Mouse (Mus musculus): Measurements from ENCODE around the gene Ddx39. TPM values are rescaled to one million over a fixed set of nuclear protein-coding genes. Genes with fewer than 3 reads are reported as not detected.

The Ddx39 gene
- 197 TPM for polyA plus RNA-seq (2017; shearing (Covaris generic))

GRCm38 (mm10) chr8:83715031-83715690, at the start of gene Ddx39:
Ddx39 (plus strand) TSS chr8:83715177.

GRCm38 (mm10) chr8:83665969-83666865, 48.8 kb upstream of the Ddx39 start, which contains the start of gene Ptger1:
Ptger1 (plus strand) TSS chr8:83666678.

DNA sequence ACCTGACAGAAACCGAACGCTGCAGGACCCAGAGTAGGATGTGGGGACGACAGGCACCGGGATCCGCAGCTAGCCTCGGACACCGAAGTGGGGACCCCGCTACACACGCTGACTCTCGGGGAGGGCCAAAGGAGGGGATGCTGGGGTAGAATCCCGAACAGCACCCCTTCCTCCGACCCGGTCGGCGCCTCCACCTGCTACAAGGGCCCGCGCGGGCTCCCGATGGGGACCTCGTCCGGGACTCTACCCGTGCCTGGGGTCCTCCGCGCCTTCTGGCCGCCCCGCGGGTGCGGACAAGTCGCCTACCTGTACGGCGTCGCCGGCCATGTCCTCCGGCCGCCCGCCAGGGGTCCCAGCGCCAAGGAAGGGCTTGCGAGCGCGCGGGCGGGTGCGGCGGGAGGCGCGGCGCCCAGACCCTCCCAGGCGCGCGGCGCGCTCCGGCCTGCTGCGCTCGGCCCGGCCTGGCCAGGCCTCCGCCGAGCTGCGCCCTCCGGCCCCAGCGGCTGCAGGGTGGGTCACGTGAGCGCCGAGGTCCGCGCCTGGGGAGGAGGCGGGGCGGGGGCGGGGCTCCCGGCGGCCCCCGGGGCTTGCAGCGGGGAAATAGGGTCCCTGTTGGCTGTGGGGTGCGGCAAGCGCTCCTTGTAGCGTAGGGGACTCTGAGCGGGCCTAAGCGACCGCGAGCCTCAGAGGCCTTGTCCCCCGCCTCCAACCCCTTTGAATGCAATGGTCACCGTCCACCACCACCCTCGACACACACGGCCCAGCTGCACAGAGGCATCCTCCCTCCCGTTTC, 16.1 kb upstream of the Ddx39 start, which contains the start of gene Pkn1:
Gene Pkn1, minus strand, starts transcription at position 519 of the 793 bp plus-strand sequence.

DNA sequence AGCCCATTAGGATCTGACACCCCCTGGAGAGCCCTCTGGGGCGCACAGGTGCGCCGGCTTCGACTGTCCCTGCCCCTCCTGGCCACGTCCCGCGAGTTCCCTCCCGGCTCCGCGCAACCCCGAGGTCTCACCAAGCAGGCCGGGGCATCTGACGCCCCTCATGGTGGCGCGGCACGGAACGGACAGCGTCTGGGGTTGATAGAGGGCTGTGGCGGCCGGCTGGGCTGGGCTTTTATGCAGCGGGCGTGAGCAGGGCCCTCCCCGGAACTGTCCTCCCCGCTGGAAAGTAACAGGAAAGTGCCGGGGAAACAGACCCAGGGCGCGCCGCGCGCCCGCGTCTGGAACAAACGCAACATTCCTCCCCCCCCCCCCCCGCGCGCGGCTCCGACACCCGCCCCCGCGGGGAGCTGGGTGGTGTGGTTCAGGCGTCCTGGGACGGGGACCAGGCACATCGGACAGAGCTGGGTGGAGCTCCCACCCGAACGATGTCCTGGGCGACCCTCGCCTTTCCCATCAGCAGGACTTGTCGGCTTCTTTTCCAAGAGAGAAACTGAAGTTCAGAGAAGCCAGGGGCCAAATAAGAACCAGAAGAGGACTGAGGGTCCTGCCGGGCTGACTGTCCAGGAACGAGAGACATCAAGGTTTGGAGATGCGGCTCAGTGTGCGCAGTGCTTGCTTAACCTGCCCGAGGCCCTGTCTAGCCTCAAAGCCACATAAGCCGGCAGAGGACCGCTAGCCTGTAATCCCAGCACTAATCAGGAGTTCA, 26.2 kb downstream of the Ddx39 start, which contains the start of gene Adgre5:
Gene Adgre5, minus strand, starts transcription at position 351 of the 766 bp plus-strand sequence.

Other genes starting within 250 kb of the Ddx39 start
- 0.05 TPM for gene Olfr370, start 179.4 kb upstream of the Ddx39 start, polyA plus RNA-seq (2017; shearing (Covaris generic))
- 232 TPM for gene Ndufb7, start 148.5 kb upstream of the Ddx39 start, polyA plus RNA-seq (2017; shearing (Covaris generic))
- gene Tecr, start 107.2 kb upstream of the Ddx39 start, polyA plus RNA-seq (2017; shearing (Covaris generic)), result 417 TPM
- gene Dnajb1, start 107.0 kb upstream of the Ddx39 start, polyA plus RNA-seq (2017; shearing (Covaris generic)), result 74.2 TPM
- gene Gipc1, start 62.5 kb upstream of the Ddx39 start, polyA plus RNA-seq (2017; shearing (Covaris generic)), result 59.2 TPM
- 2.7 TPM for gene Ptger1, start 48.5 kb upstream of the Ddx39 start, polyA plus RNA-seq (2017; shearing (Covaris generic))
- 210 TPM for gene Pkn1, start 16.0 kb upstream of the Ddx39 start, polyA plus RNA-seq (2017; shearing (Covaris generic))
- gene Adgre5, start 26.1 kb downstream of the Ddx39 start, polyA plus RNA-seq (2017; shearing (Covaris generic)), result 485 TPM
- 8.6 TPM for gene Adgrl1, start 184.9 kb downstream of the Ddx39 start, polyA plus RNA-seq (2017; shearing (Covaris generic))
- 0.49 TPM for gene Gm10644, start 240.0 kb downstream of the Ddx39 start, polyA plus RNA-seq (2017; shearing (Covaris generic))
- 16.3 TPM for gene Asf1b, start 240.3 kb downstream of the Ddx39 start, polyA plus RNA-seq (2017; shearing (Covaris generic))